Comparison of ENCODE assay signal across 9 mouse cellular contexts in genomic region chr1:191717601-191718498, GRCm38 (mm10). TPM values are rescaled to one million over a fixed set of nuclear protein-coding genes. Genes with fewer than 3 reads are reported as not detected.
DNase-seq lines count a peak whose midpoint lies in the region; ATAC-seq and TF ChIP-seq lines count a peak whose summit lies in the region.
"Had no signal": no experiment of that assay in that cellular context is flagged by ENCODE, and none has a peak within 500 bp of the region (broad histone marks: within the 10 kb centered on the region; RNA-seq: fewer than 3 reads in every experiment).

Lpgat1 (plus strand) TSS chr1:191717834.

- H3K9ac ChIP-seq in embryonic facial prominence, embryonic 15.5 days, result peak within 1 kb of the TSS; percentile 85
- peak within 1 kb of the TSS; percentile 93 for H3K9ac ChIP-seq in heart, embryonic 11.5 days (ENCODE audit: low read depth, low read length)
- H3K9ac ChIP-seq in kidney, embryonic 15.5 days, result peak within 1 kb of the TSS; percentile 92
- H3K9ac ChIP-seq in liver, adult 2 months (ENCODE audit: low read depth, low read length), result peak within 1 kb of the TSS; percentile 90

- peaks cover 26% of the 10 kb centered on the region for H3K4me1 ChIP-seq in embryonic facial prominence, embryonic 15.5 days
- H3K4me1 ChIP-seq in heart, embryonic 11.5 days (ENCODE audit: control insufficient read depth, insufficient read depth, low read length), result peaks cover 7% of the 10 kb centered on the region
- H3K4me1 ChIP-seq in kidney, embryonic 15.5 days, result peaks cover 18% of the 10 kb centered on the region
- peaks cover 15% of the 10 kb centered on the region for H3K4me1 ChIP-seq in liver, adult 2 months (ENCODE audit: control insufficient read depth, insufficient read depth, low read length)

- no peaks in the 10 kb centered on the region for H3K27me3 ChIP-seq in embryonic facial prominence, embryonic 15.5 days
- H3K27me3 ChIP-seq in heart, embryonic 11.5 days (ENCODE audit: control insufficient read depth, insufficient read depth, low read length), result no peaks in the 10 kb centered on the region
- no peaks in the 10 kb centered on the region for H3K27me3 ChIP-seq in kidney, embryonic 15.5 days
- no peaks in the 10 kb centered on the region for H3K27me3 ChIP-seq in liver, adult 2 months (ENCODE audit: control insufficient read depth, insufficient read depth, low read length)

- TF ChIP-seq CTCF in liver, adult 2 months (IDR thresholded peaks at IDR 0.05; ENCODE audit: low read depth, low read length), result no peak

- H3K36me3 ChIP-seq in embryonic facial prominence, embryonic 15.5 days, result peaks cover 11% of the 10 kb centered on the region; the same call in 1 of the 2 replicates
- no peaks in the 10 kb centered on the region; the same call in 1 of the 2 replicates for H3K36me3 ChIP-seq in heart, embryonic 11.5 days (ENCODE audit: control insufficient read depth, insufficient read depth, low read length)
- peaks cover 16% of the 10 kb centered on the region for H3K36me3 ChIP-seq in kidney, embryonic 15.5 days
- H3K36me3 ChIP-seq in liver, adult 2 months (ENCODE audit: control insufficient read depth, insufficient read depth, low read length), result peaks cover 12% of the 10 kb centered on the region

- peak within 1 kb of the TSS; percentile 85 for H3K4me3 ChIP-seq in embryonic facial prominence, embryonic 15.5 days (replicated peaks)
- peak within 1 kb of the TSS; percentile 91 for H3K4me3 ChIP-seq in heart, embryonic 11.5 days (ENCODE audit: low read depth, low read length)
- peak within 1 kb of the TSS; percentile 88 for H3K4me3 ChIP-seq in kidney, embryonic 15.5 days (replicated peaks)
- H3K4me3 ChIP-seq in liver, adult 2 months (ENCODE audit: insufficient read depth, low read depth, low read length), result peak within 1 kb of the TSS; percentile 99

- no peaks in the 10 kb centered on the region for H3K9me3 ChIP-seq in embryonic facial prominence, embryonic 15.5 days (replicated peaks)
- H3K9me3 ChIP-seq in heart, embryonic 11.5 days (replicated peaks; ENCODE audit: control insufficient read depth, low read length), result no peaks in the 10 kb centered on the region
- H3K9me3 ChIP-seq in kidney, embryonic 15.5 days (replicated peaks), result no peaks in the 10 kb centered on the region

- H3K4me2 ChIP-seq in embryonic facial prominence, embryonic 15.5 days (replicated peaks), result peak within 1 kb of the TSS; percentile 87
- H3K4me2 ChIP-seq in heart, embryonic 11.5 days, result peak within 1 kb of the TSS; percentile 74
- peak within 1 kb of the TSS; percentile 81 for H3K4me2 ChIP-seq in kidney, embryonic 15.5 days

- ATAC-seq in embryonic facial prominence, embryonic 15.5 days (ENCODE audit: insufficient number of reproducible peaks, low FRiP score, low TSS enrichment, low read depth), result peak; percentile 84
- ATAC-seq in heart, embryonic 11.5 days (replicated peaks; ENCODE audit: insufficient number of reproducible peaks, low FRiP score, low TSS enrichment), result peak; percentile 84
- peak; percentile 89 for ATAC-seq in kidney, embryonic 15.5 days (replicated peaks; ENCODE audit: low FRiP score)
- 0 out of 2 replicates have a peak, but pooled peaks have one; percentile 27 for ATAC-seq in monocyte, adult 5-6 weeks (replicated peaks; ENCODE audit: insufficient number of reproducible peaks, low FRiP score, low TSS enrichment, poor library complexity, severe bottlenecking)

- H3K27ac ChIP-seq in embryonic facial prominence, embryonic 15.5 days (replicated peaks), result peak within 1 kb of the TSS; percentile 85
- H3K27ac ChIP-seq in heart, embryonic 11.5 days (ENCODE audit: low read depth, low read length), result peak within 1 kb of the TSS; percentile 96
- H3K27ac ChIP-seq in kidney, embryonic 15.5 days, result peak within 1 kb of the TSS; percentile 93
- peak within 1 kb of the TSS; percentile 98 for H3K27ac ChIP-seq in liver, adult 2 months (replicated peaks; ENCODE audit: insufficient read depth, low read depth, low read length)

- WGBS in embryonic facial prominence, embryonic 15.5 days, result under 1% methylated on average over 97 of the region's 113 CpGs
- WGBS in heart, embryonic 11.5 days (ENCODE audit: insufficient replicate concordance), result under 1% methylated on average over 91 of the region's 113 CpGs
- WGBS in kidney, embryonic 15.5 days, result under 1% methylated on average over 75 of the region's 113 CpGs
- under 1% methylated on average over 106 of the region's 113 CpGs for WGBS in liver, adult 2 months

- peak; percentile 48 for TF ChIP-seq POLR2A in liver, adult 2 months (IDR thresholded peaks at IDR 0.05; ENCODE audit: extremely low read depth, insufficient read depth, low read length)

- peak; percentile 86 for DNase-seq in 3134 (ENCODE audit: extremely low read depth, insufficient read length, low spot score)
- peak; percentile 94 to 95 for DNase-seq in adrenal gland, postnatal 36 days
- peak; percentile 61 for DNase-seq in liver, adult 2 months (ENCODE audit: extremely low read depth, low read depth, low spot score)
- peak; percentile 83 to 87 for DNase-seq in spleen, postnatal 36 days (ENCODE audit: low spot score in 2 of 2)

- H3K79me2 ChIP-seq in liver, adult 2 months (ENCODE audit: control insufficient read depth, insufficient read depth, low read length), result peaks cover 10% of the 10 kb centered on the region; the same call in 1 of the 2 replicates

RNA-seq across cellular contexts. Expression of gene Lpgat1, which starts in this region (rescaled TPM):
- 10 to 100 TPM; 53.2 to 91.7 TPM for total RNA-seq in adrenal gland, postnatal 36 days (2021)
- polyA plus RNA-seq in embryonic facial prominence, embryonic 15.5 days (2015; fragmentation: Nextera tagmentation; extraction: Ambion mirVana), result 23.6 and 25.4 TPM in 2 replicates
- polyA plus RNA-seq in heart, embryonic 11.5 days (2014; fragmentation: Nextera tagmentation; extraction: Ambion mirVana), result 55.6 and 58.0 TPM in 2 replicates
- 18.5 and 20.9 TPM in 2 replicates for polyA plus RNA-seq in kidney, embryonic 15.5 days (2015; fragmentation: Nextera tagmentation; extraction: Ambion mirVana)
- total RNA-seq in liver, adult 2 months (2014; rRNA removed), result 71.2 and 82.1 TPM in 2 replicates
- polyA plus RNA-seq in liver, adult 2 months (2012; rRNA removed), result 19.8 and 27.9 TPM in 2 replicates
- 14.8 to 29.1 TPM (median 26.9 TPM) in 3 replicates for total RNA-seq in monocyte, adult 5-6 weeks (2017)
- total RNA-seq: MEL had no signal

Comparison
In these comparisons a context has a peak if more than half of its experiments do, and no peak if none do; other contexts are left out.
1. Peak in every context shown above with its lines: DNase-seq, ATAC-seq, H3K4me3 ChIP-seq and H3K27ac ChIP-seq.
2. ATAC-seq: peak in every context shown above with its lines; median percentile 89 in kidney, embryonic 15.5 days; 84 in embryonic facial prominence, embryonic 15.5 days; 84 in heart, embryonic 11.5 days; 27 in monocyte, adult 5-6 weeks.